Comparison of ENCODE assay signal across 39 mouse cellular contexts in genomic region chr9:22424719-22425118, GRCm38 (mm10). TPM values are rescaled to one million over a fixed set of nuclear protein-coding genes. Genes with fewer than 3 reads are reported as not detected.
"Had no signal": no experiment of that assay in that cellular context is flagged by ENCODE, and none has a peak within 500 bp of the region (broad histone marks: within the 10 kb centered on the region; RNA-seq: fewer than 3 reads in every experiment).

No protein-coding gene starts in this region.

- H3K27ac ChIP-seq: embryonic facial prominence, embryonic 10.5 days; embryonic facial prominence, embryonic 12.5 days; embryonic facial prominence, embryonic 13.5 days; embryonic facial prominence, embryonic 15.5 days; forebrain, embryonic 10.5 days; forebrain, embryonic 12.5 days; forebrain, embryonic 13.5 days; forebrain, embryonic 15.5 days; heart, adult 2 months had no signal

- H3K9ac ChIP-seq: embryonic facial prominence, embryonic 12.5 days; embryonic facial prominence, embryonic 13.5 days; embryonic facial prominence, embryonic 15.5 days; forebrain, embryonic 12.5 days; forebrain, embryonic 13.5 days; forebrain, embryonic 15.5 days; forebrain, postnatal 0 days had no signal

- H3K9me3 ChIP-seq: embryonic facial prominence, embryonic 10.5 days; embryonic facial prominence, embryonic 12.5 days; embryonic facial prominence, embryonic 13.5 days; embryonic facial prominence, embryonic 15.5 days; forebrain, embryonic 10.5 days; forebrain, embryonic 12.5 days; forebrain, embryonic 13.5 days; forebrain, embryonic 15.5 days had no signal

- ATAC-seq: forebrain, embryonic 13.5 days; forebrain, embryonic 14.5 days; forebrain, embryonic 15.5 days; forebrain, embryonic 16.5 days; forebrain, postnatal 0 days had no signal

- H3K4me2 ChIP-seq: embryonic facial prominence, embryonic 12.5 days; embryonic facial prominence, embryonic 13.5 days; embryonic facial prominence, embryonic 15.5 days; forebrain, embryonic 12.5 days; forebrain, embryonic 13.5 days; forebrain, embryonic 15.5 days had no signal

- H3K27me3 ChIP-seq: embryonic facial prominence, embryonic 12.5 days; embryonic facial prominence, embryonic 13.5 days; embryonic facial prominence, embryonic 15.5 days; forebrain, embryonic 12.5 days; forebrain, embryonic 13.5 days; forebrain, embryonic 15.5 days had no signal

- H3K4me3 ChIP-seq: embryonic facial prominence, embryonic 10.5 days; embryonic facial prominence, embryonic 12.5 days; embryonic facial prominence, embryonic 13.5 days; embryonic facial prominence, embryonic 15.5 days; erythroblast, embryonic 14.5 days; forebrain, embryonic 10.5 days; forebrain, embryonic 12.5 days; forebrain, embryonic 13.5 days; forebrain, embryonic 15.5 days; heart, adult 2 months had no signal

- DNase-seq: cerebellum, adult 2 months; cerebellum, adult 8-10 months; cerebellum, adult 9-10 months; cerebellum, adult 9-11 months; cerebellum, postnatal 10 days; cerebellum, postnatal 14 days; cerebellum, postnatal 25 days; cerebellum, postnatal 36 days; embryo, embryonic 11 days; forebrain, postnatal 0 days; gastrocnemius, postnatal 10 days; gastrocnemius, postnatal 14 days; gastrocnemius, postnatal 25 days; gastrocnemius, postnatal 36 days; heart, adult 11 months; heart, adult 18-20 months; heart, adult 2 months had no signal

- H3K36me3 ChIP-seq: embryonic facial prominence, embryonic 10.5 days; embryonic facial prominence, embryonic 12.5 days; embryonic facial prominence, embryonic 13.5 days; embryonic facial prominence, embryonic 15.5 days; forebrain, embryonic 10.5 days; forebrain, embryonic 12.5 days; forebrain, embryonic 15.5 days had no signal

RNA-seq across cellular contexts. Expression of gene Gm17545, which starts 29.4 kb away (rescaled TPM):
- total RNA-seq: common myeloid progenitor, adult 5-6 weeks; forebrain, postnatal 0 days; gastrocnemius, adult 18-20 months; gastrocnemius, postnatal 10 days; gastrocnemius, postnatal 14 days; gastrocnemius, postnatal 25 days; gastrocnemius, postnatal 36 days; gastrocnemius, postnatal 4 days; granulocyte monocyte progenitor cell, adult 5-6 weeks; heart, adult 18-20 months; heart, adult 2 months; heart, adult 8-10 months had no signal
- polyA plus RNA-seq: cerebellum, adult 2 months; cortical plate, adult 2 months; embryonic facial prominence, embryonic 10.5 days; embryonic facial prominence, embryonic 11.5 days; embryonic facial prominence, embryonic 12.5 days; embryonic facial prominence, embryonic 13.5 days; embryonic facial prominence, embryonic 14.5 days; embryonic facial prominence, embryonic 15.5 days; erythroblast, embryonic 14.5 days; forebrain, embryonic 10.5 days; forebrain, embryonic 11.5 days; forebrain, embryonic 12.5 days; forebrain, embryonic 13.5 days; forebrain, embryonic 14.5 days; forebrain, embryonic 15.5 days; forebrain, embryonic 16.5 days; forebrain, postnatal 0 days; frontal cortex, adult 2 months; gonadal fat pad, adult 2 months; heart, adult 2 months had no signal

RNA-seq across cellular contexts. Expression of gene Bbs9, which starts 50.8 kb away (rescaled TPM):
- polyA plus RNA-seq: erythroblast, embryonic 14.5 days had no signal
